Mouse (Mus musculus): ENCODE results near the gene Pax7.

DNA sequence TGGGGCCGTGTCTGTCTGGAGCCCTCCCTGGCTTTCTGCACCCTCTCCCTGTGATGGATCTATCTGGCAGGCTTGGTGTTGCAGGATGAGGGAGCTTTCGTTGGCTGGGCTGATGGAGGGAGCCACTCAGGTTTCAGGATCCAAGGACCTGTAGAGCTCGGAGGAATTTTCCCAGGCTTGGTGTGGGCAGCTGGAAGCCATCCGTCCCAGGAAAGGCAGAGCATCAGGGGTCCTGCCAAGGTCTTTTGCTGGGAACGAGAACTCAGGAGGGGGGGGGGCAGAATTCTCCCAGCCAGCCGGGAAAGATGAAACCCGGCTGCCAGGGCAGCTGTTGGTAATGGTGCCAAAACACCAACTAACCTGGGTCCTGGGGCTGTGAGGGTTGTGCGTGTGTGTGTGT, 134.7 kb downstream of the Pax7 start:
- no peak for TF ChIP-seq CTCF (IDR thresholded peaks at IDR 0.05; ENCODE audit: control insufficient read depth, insufficient read depth, low read length)
- no peak for TF ChIP-seq POLR2A (IDR thresholded peaks at IDR 0.05; ENCODE audit: borderline replicate concordance, control insufficient read depth, low read depth, low read length)

Data from bone marrow, adult 2 months (tissue).